Mouse (Mus musculus): ENCODE results near the gene Jmjd1c. TPM values are rescaled to one million over a fixed set of nuclear protein-coding genes. Genes with fewer than 3 reads are reported as not detected.
A peak's percentile ranks its signal among the peaks of the same experiment; 100 is the strongest.

Gene Jmjd1c
- total RNA-seq, 2 experiments from 2014 or later = 93.9 to 94.3 TPM

GRCm38 (mm10) chr10:67177410-67177809 lies 81.5 kb downstream of the Jmjd1c start:
- DNase-seq (ENCODE audit: extremely low spot score in 1 of 2, low spot score in 2 of 2) = no peak
- intact Hi-C loops (cut with DNase I) = no loop called here

DNA sequence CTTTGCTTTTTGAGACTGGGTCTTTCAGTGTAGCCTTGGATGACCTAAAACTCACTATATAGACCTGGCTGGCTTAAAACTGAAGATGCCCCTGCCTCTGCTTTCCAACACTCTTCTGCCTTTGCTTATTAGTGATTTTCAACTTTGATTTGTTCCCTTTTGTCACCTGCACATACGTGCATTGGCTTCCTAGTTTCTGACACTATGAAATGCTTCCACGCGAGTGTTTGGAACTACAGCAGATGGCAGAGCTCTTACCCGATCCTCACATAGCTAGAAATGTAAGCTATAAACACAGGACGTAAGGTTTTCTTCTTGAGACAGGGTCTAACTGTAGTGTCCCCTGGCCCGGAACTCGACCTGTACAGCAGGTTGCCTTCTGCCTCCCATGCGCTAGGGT lies 84.1 kb downstream of the Jmjd1c start:
- intact Hi-C loops (cut with DNase I) = no loop called here
- DNase-seq (ENCODE audit: extremely low spot score in 1 of 2, low spot score in 2 of 2) = no peak

- intact Hi-C loops (cut with DNase I) = no loop called here
- DNase-seq (ENCODE audit: extremely low spot score in 1 of 2, low spot score in 2 of 2) = no peak
These were observed 84.9 kb downstream of the Jmjd1c start for GRCm38 (mm10) chr10:67180799-67181198.

GRCm38 (mm10) chr10:67182651-67183050 lies 86.7 kb downstream of the Jmjd1c start:
- DNase-seq (ENCODE audit: extremely low spot score in 1 of 2, low spot score in 2 of 2) = no peak
- intact Hi-C loops (cut with DNase I) = loop anchor here (2.0 kb wide), 1 partner anchor 26 kb away; no protein-coding TSS in a partner anchor

DNA sequence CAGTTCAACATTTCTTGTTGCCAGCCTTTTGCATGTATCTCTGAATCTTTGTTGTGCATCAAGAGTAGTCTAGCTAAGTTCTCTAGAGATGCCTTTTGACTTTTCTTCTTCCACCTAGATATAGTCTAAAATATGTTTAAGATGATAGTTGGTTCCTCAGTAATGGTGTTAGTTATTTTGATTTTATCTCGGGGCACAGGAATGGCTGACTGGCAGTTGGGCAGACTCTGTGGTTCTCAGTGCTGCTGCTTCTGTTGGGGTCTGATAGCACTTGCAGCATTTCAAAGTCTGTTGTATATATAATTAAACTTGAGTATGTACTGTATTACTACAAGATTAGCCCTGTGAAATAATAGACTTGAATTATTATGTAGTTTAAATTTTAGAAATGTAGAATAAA lies 87.2 kb downstream of the Jmjd1c start:
- intact Hi-C loops (cut with DNase I) = loop anchor here (2.0 kb wide), 1 partner anchor 26 kb away; no protein-coding TSS in a partner anchor
- no peak for DNase-seq (ENCODE audit: extremely low spot score in 1 of 2, low spot score in 2 of 2)

DNA sequence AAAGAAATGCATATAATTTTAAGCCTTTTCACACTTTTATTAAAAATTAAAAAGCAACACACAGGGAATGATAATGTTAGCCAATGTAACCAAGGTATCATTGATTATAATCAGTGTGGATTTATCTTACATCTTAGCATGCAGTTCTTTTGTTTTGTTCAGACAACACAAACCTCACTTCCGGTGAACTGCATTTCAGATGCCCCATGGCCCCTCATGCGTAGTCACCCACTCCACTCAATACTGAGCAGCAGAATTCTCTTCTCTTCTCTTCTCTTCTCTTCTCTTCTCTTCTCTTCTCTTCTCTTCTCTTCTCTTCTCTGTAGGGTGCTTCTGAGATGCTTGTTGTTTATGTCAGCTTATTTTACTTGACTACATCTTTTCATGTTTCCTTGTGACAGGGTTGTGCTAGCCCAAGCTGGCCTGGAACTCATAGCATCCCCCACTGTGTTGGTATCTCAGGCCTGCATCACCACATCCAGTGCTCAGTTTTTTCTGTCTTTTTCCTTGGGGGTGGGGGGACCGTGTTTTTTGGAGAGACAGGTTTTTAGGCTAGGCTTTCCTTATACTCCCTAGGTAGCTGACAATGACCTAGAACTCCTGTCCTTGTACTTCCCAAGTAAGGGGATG lies 88.6 kb downstream of the Jmjd1c start:
- intact Hi-C loops (cut with DNase I) = no loop called here
- DNase-seq (ENCODE audit: extremely low spot score in 1 of 2, low spot score in 2 of 2) = no peak

DNA sequence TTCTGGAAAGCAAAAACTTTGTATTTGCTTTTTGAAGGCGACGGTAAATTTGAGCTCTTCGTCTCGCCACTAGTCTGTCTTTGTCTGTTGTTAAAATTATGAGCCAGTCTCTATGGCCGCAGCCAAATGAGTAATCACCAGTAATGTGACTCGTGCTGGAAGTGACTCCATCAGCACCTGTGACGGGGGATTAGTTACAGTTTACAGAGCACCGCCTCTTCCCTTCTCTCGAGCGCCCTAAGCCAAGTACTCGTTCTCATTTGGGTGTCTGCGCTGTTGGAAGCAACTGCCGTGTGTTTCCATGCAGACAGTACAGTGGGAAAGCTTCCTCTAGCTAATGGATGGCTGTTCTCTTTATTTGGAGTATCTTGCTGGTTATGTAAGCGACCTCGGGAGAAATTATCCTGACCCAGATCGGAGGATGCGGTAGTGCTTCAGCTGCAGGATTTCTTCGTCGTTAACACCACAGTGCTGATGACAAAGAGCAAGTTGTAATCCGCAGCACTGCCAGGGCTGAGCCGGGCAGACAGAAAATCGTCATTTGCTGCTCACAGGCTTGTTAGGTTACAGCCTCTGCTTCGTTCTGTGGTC lies 89.7 kb downstream of the Jmjd1c start:
- intact Hi-C loops (cut with DNase I) = no loop called here

GRCm38 (mm10) chr10:67186489-67186888 lies 90.6 kb downstream of the Jmjd1c start:
- intact Hi-C loops (cut with DNase I) = no loop called here
- DNase-seq (ENCODE audit: extremely low spot score in 1 of 2, low spot score in 2 of 2) = no peak

More for the DNA sequence above, 89.7 kb downstream of the Jmjd1c start:
- DNase-seq (ENCODE audit: extremely low spot score in 1 of 2, low spot score in 2 of 2) = peak; percentile 61 to 64

DNA sequence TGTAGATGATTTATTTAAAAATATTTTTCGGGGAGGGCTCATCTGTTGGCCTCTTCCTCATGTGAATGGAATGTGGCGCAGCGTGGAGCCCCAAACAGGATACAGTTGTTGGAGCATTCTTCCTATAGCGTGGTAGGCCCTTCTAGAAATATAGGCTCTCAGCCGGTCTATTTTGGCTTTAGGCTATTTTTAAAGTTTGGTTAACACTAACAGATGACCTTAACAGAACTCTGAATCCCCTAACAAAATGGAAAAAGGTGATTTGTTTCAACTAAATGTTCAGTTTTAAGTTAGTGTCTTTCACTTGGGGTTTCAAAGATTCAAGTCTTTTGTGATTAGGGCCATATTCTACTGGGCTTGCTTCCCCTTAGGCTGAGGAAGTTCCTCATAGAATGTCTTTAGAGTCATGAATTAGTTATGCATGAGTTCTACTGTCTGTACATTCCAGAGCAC lies 91.1 kb downstream of the Jmjd1c start:
- intact Hi-C loops (cut with DNase I) = no loop called here

DNA sequence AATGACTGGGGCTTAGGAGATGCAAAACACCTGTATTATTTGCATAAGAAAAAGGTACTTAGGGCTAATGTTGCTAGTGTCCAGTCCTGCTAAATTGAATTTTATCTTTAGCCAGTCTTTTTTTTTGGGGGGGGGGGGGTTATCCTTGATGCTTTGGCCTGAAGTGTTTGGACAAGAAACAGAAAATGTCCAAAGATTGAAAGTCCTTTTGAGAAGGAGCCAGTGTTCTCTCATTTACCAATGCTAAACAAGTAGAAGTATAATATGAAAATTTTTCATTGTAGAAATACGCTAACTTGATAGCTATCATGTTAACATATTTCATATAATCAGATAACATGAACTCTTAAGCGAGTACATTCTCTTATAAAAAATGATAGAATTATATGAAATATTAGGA lies 92.0 kb downstream of the Jmjd1c start:
- no peak for DNase-seq (ENCODE audit: extremely low spot score in 1 of 2, low spot score in 2 of 2)

More for the DNA sequence above, 91.1 kb downstream of the Jmjd1c start:
- peak in 1 of 2 experiments; percentile 25 for DNase-seq (ENCODE audit: extremely low spot score in 1 of 2, low spot score in 2 of 2)

DNA sequence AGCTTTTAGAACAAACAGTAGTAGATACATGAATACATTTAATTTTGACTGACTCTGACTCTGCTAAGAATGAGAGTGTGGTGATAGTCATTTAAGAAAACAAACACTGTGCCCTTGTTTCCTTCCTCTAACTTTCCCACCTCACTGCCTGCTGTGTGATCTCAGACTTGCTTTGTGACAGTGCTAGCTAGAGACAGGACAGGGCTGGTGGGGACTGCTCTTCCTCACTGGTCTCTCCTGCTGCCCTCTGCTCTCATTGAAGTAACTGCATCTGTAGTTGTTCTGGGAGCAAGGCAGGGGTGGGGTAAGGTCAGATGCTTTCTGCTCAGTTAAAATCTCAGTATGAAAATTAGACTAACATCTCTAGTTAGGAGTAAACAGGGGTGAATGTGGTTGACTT lies 93.1 kb downstream of the Jmjd1c start:
- DNase-seq (ENCODE audit: extremely low spot score in 1 of 2, low spot score in 2 of 2) = no peak
- intact Hi-C loops (cut with DNase I) = no loop called here

More for the DNA sequence above, 92.0 kb downstream of the Jmjd1c start:
- intact Hi-C loops (cut with DNase I) = no loop called here

GRCm38 (mm10) chr10:67190261-67190660 lies 94.3 kb downstream of the Jmjd1c start:
- intact Hi-C loops (cut with DNase I) = no loop called here
- DNase-seq (ENCODE audit: extremely low spot score in 1 of 2, low spot score in 2 of 2) = peak in 1 of 2 experiments; percentile 28

DNA sequence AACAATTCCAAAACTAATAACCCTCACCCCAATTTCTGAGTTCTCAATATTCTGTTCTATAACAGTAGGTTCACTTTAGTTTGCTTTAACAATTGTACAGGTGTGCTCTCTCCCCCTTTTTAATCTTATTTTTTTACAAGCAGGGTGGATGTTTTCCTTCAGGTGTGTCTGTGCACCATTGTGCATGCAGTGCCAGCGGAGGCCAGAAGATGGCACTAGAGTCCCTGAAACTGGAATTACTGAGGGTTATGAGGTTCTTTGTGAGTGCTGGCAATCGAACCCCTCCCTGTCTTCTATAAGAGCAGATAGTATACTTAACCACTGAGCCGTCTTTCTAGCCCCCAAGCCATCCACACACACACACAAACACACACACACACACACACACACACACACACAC lies 96.4 kb downstream of the Jmjd1c start:
- intact Hi-C loops (cut with DNase I) = no loop called here
- peak in 1 of 2 experiments; percentile 22 for DNase-seq (ENCODE audit: extremely low spot score in 1 of 2, low spot score in 2 of 2)

DNA sequence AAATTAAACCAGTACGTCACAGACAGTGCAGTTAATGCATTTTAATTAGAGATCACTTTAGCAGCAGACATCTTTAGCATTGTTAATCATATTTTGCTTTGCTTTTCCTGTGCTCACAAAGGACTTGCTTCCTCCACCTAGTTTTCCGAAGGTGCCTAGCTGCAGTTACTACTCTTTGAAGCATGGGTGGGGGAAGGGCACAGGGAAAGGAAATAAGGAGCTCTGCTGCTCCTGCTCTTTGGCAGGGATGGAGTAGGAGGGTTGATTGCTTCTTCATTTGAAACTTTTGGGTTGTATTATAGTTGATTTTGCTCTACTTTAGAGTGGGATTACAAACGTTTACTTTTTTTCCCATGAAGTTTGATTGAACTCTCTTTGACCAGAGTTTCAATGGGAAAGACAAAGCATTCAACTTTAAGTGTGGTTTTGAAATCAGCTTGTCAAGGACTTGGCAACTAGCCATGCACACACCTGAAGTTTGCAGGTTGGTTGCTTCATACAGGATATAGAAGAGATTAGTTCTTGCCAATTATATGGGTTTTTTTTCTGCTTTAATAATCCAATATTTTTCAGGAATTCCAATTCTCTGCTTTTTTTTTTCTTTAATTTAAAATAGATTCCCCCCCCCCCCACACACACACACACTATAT lies 97.2 kb downstream of the Jmjd1c start:
- intact Hi-C loops (cut with DNase I) = no loop called here
- peak in 1 of 2 experiments; percentile 37 for DNase-seq (ENCODE audit: extremely low spot score in 1 of 2, low spot score in 2 of 2)

DNA sequence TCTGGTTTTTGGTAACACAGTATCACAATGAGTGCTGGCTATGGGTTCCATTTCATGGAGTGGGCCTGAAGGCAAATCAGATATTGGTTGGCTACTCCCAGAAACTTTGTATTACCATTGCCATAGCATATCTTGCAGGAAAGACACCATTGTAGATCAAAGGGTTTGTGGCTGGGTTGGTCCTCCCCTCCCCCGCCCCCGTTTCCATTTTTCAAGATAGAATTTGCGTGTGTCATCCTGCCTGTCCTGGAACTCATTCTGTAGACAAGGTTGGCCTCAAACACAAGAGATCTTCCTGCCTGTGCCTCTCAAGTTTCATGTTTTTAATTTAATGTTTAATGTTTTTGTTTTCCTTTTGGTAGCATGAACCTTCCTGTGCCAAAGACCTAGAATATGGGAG lies 98.1 kb downstream of the Jmjd1c start:
- no peak for DNase-seq (ENCODE audit: extremely low spot score in 1 of 2, low spot score in 2 of 2)
- intact Hi-C loops (cut with DNase I) = no loop called here

DNA sequence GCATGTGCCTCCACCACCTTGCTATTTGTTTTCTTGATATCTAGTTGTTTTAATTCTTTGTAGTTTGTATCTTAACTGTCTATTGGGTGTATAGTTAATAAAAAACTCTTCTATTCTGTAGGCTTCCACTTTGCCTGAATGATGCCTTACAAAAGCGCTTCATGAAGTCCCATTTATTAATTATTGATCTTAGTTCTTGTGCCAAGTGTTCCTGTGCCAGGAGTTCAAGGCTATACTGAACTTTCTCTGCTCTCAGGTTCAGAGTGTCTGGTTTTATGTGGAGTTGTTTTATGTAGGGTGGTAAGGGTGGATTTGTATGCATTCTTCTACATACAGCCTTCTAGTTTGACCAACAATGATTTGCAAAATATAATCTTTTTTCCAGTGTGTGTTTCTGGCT lies 99.7 kb downstream of the Jmjd1c start:
- DNase-seq (ENCODE audit: extremely low spot score in 1 of 2, low spot score in 2 of 2) = no peak
- intact Hi-C loops (cut with DNase I) = no loop called here

- DNase-seq (ENCODE audit: extremely low spot score in 1 of 2, low spot score in 2 of 2) = no peak
- intact Hi-C loops (cut with DNase I) = no loop called here
These were observed 101.3 kb downstream of the Jmjd1c start for GRCm38 (mm10) chr10:67197186-67197585.

DNA sequence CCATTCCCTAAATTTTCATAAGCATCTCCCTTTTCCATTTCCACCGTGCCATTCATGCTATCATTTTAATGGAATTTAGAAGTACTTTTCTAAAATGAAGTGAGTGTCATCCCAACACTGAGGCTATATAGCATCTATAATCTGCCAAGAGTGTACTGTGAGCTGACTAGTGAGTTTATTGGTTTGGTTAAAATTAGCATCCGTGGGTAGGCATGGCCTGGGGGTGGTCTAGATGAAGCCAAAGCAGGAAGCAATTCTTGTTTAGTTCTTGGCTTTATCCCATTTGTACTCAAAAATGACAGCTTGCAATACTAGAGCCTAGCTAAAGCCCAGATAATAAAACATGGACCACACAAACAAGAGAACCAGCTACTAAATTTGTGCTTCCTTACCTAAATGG lies 101.9 kb downstream of the Jmjd1c start:
- DNase-seq (ENCODE audit: extremely low spot score in 1 of 2, low spot score in 2 of 2) = no peak
- intact Hi-C loops (cut with DNase I) = no loop called here

- intact Hi-C loops (cut with DNase I) = no loop called here
These were observed 105.8 kb downstream of the Jmjd1c start for GRCm38 (mm10) chr10:67201769-67202168.

DNA sequence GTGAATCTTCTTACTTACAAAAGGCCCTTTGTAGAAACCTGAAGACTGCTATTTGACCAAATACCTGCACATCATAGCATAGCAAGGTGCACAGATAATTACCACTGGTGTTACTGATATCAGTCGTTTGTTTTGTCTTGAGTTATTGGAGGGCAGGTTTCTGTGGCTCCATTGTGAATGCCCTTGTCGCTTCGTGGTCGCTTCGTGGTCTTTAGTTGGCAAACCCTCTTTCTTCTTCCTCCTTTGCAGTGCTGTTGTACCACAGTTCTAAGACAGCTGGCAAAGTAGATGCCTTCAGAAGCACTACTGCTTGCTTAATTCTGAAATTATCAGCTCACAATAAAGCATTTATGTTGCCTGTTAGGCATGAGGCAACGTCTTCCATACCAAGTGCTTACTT lies 106.5 kb downstream of the Jmjd1c start:
- no peak for DNase-seq (ENCODE audit: extremely low spot score in 1 of 2, low spot score in 2 of 2)
- intact Hi-C loops (cut with DNase I) = no loop called here

More at GRCm38 (mm10) chr10:67201769-67202168, 105.8 kb downstream of the Jmjd1c start:
- DNase-seq (ENCODE audit: extremely low spot score in 1 of 2, low spot score in 2 of 2) = no peak

Measured in left cerebral cortex, postnatal 10 days (tissue).